Mouse (Mus musculus) cerebellum, adult 2 months (tissue): ENCODE measurements at regions not wholly inside any gene's neighbourhood (a gene's known extent, or its start where the extent isn't known, plus 50 kb on each side); places are given as distances from the start of the nearest gene placed in this dataset.

Source experiments
- DNase-seq, 2 experiments: peaks; one replicate each; pipeline ENCODE4 v3.0.0; 2021
- H3K27ac ChIP-seq: fragments of 200-500 bp; 2 replicates; pipeline ENCODE4 v1.5.1; 2012; ENCODE audit warnings: low read length, control low read depth, inconsistent platforms; ENCODE audit not compliant: insufficient read depth
- H3K27me3 ChIP-seq: fragments of 200-500 bp; 2 replicates; pipeline ENCODE4 v1.6.1; 2012; ENCODE audit warnings: inconsistent platforms, mild to moderate bottlenecking, low read length, moderate library complexity; ENCODE audit not compliant: control insufficient read depth, insufficient read depth
- H3K4me1 ChIP-seq: fragments of 200-500 bp; 2 replicates; pipeline ENCODE4 v1.6.1; 2011; ENCODE audit warnings: low read length; ENCODE audit not compliant: control insufficient read depth, insufficient read depth
- H3K4me3 ChIP-seq: fragments of 200-500 bp; replicated peaks from 2 replicates; pipeline ENCODE3; 2011; ENCODE audit warnings: mild to moderate bottlenecking, low read depth, low read length, control low read depth; ENCODE audit not compliant: insufficient read depth
- CTCF ChIP-seq: fragments of 200-500 bp; IDR thresholded peaks from 2 replicates; pipeline ENCODE4 v1.5.1; 2011; ENCODE audit warnings: low read depth, mild to moderate bottlenecking, control low read depth, low read length, moderate library complexity, borderline replicate concordance; ENCODE audit not compliant: insufficient read depth
- POLR2A ChIP-seq: fragments of 200-500 bp; IDR thresholded peaks from 2 replicates; pipeline ENCODE4 v1.6.1; 2011; ENCODE audit warnings: low read length, control low read depth, borderline replicate concordance; ENCODE audit not compliant: insufficient read depth
- WGBS: fragments of 180-500 bp; shearing (Covaris S2); methylation state at CpG from one replicate; pipeline ENCODE4 v1.1.7; 2018; 5-methylcytosine and 5-hydroxymethylcytosine counted together

DNA sequence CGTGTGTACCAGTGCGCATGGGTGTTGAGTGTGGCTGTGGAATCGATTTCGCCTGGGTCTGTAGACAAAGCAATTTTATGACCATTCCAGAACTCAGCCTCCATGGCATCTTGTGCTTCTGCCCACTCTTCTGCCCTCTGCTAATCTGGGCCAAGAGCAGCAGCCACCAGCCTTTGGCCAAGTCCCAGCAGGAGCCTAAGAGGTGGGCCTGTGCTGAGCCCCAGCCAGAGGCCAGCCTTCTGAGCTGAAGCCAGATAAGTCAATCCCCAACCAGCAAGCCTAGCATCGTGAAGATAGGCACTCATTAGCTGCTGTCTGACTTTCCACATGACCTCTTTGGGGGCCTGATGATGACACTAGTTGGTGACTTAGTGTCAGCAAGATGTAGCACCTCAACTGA, 161.9 kb upstream of the Igsf21 start:
- peaks cover 12% of the 10 kb centered on the region for H3K4me1 ChIP-seq
- H3K4me3 ChIP-seq, result no peak overlapping the region
- H3K27ac ChIP-seq, result no peak overlapping the region
- H3K27me3 ChIP-seq, result no peaks in the 10 kb centered on the region
- TF ChIP-seq POLR2A (no peak), CTCF (no peak)
- DNase-seq, result no peak
- 48% methylated on average over 5 of the region's 5 CpGs for WGBS

DNA sequence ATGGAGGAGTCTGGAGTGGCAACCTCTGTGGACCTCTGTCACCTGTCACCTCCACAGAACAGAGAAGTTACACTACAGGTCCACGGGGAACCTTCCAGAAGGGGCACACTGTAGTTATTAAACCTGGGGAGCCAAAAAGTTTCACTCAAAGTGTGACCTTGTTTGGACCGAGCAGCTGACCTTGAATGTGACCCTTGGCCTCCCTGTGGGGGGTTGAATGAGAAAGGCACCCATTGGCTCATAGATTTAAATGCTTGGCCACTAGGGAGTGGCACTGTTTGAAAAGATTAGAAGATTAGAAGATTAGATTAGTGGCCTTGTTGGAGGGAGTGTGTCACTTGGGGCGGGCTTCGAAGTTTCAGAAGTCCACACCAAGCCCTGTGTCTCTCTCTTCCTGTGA, 160.3 kb upstream of the Igsf21 start:
- 90% methylated on average over 4 of the region's 4 CpGs for whole genome bisulfite sequencing
- Histone ChIP-seq H3K27ac (no peak overlapping the region), H3K4me1 (peaks cover 14% of the 10 kb centered on the region), H3K27me3 (no peaks in the 10 kb centered on the region), H3K4me3 (no peak overlapping the region)
- DNase-seq, result no peak
- no peak for TF ChIP-seq POLR2A
- no peak for TF ChIP-seq CTCF

DNA sequence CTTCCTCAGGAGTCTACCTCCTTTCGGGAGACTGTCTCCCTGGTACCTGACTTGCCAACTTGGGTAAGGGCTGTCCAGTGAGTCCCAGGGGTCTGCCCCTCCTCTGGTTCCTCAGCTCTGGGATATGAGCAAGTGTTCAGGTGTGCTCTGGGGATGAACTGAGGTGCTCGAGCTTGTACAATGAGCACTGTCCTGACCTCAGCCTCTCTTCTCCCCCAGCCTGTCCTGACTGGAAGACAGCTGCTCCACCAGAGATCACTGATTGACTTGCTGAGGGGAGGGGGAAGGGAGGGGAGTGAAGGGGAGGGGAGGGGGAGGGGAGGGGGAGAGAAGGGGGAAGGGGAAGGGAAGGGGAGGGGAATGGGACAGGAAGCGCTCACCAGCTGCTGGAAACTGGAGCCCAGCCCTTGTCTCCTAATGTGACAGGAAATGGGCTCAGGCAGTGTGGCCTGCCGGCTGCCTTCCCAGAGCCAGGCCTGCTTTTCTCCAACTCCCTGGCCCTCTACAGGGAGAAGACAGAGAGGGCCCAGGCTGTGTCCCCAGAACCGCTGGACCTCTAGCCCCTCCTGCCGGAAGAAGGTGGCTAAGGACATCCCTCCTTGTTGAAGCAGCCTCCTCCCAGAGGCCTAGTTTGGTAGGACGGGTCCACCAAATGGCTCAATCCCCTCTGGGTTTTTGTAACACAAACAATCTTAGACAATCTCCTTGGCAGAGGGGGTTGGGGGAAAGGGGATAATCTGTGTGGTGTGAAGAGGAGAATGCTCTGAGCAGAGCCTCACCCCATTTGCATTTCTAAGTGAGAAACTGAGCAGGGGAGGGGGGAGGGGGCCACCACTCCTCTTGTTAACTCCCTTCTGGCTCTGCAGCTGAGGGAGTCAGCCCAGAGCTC, 159.7 kb upstream of the Igsf21 start:
- TF ChIP-seq CTCF (peak; percentile 28; the same call in 1 of the 2 replicates), POLR2A (no peak)
- WGBS, result 64% methylated on average over 7 of the region's 7 CpGs
- Histone ChIP-seq H3K4me1 (peaks cover 20% of the 10 kb centered on the region), H3K4me3 (no peak overlapping the region), H3K27ac (no peak overlapping the region), H3K27me3 (no peaks in the 10 kb centered on the region)
- no peak for DNase-seq

DNA sequence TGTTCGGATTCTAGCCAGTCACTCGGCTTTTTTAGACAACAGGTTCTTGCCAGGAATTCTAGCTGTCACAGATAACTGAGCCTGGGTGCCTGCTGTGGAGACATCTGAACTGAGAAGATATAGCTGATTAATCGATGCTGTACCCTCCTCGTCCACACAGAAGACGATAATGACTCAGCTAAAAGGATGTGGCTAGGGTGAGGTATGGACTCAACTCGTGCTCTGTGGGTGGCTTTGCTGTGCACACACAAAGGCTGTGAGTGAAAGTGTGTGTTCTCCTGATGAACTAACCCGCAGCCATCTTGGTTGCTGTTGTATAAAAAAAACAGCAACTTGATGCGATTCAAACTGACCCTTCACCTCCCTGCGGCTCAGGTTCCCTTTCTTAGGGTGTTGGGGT, 158.8 kb upstream of the Igsf21 start:
- TF ChIP-seq CTCF (no peak), POLR2A (no peak)
- peaks cover 20% of the 10 kb centered on the region for H3K4me1 ChIP-seq
- WGBS, result 63% methylated on average over 9 of the region's 9 CpGs
- no peak for DNase-seq
- H3K27me3 ChIP-seq, result no peaks in the 10 kb centered on the region
- no peak overlapping the region for H3K27ac ChIP-seq
- H3K4me3 ChIP-seq, result no peak overlapping the region

DNA sequence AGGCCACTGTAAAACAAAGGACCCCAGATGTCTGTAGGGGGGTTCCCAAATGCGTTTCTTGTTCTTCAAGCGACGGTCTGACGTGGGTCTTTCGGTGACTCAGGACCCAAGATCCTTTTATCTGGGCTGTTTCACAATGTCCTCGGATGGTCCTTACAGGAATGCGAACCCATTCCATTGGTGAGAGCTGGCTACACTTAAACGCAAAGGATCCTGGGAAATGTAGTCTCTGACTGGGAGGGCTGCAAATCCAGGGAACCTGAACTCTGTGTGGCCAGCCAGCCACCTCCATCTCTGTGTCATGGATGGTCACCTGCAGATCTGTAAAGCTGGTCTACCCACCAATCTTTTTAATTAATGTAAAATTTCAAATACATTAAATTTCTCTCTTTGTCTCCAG, 156.5 kb upstream of the Igsf21 start:
- H3K4me1 ChIP-seq, result peaks cover 15% of the 10 kb centered on the region
- H3K27ac ChIP-seq, result no peak overlapping the region
- WGBS, result 83% methylated on average over 8 of the region's 8 CpGs
- H3K27me3 ChIP-seq, result no peaks in the 10 kb centered on the region
- DNase-seq, result no peak
- TF ChIP-seq POLR2A (no peak), CTCF (no peak)
- no peak overlapping the region for H3K4me3 ChIP-seq

DNA sequence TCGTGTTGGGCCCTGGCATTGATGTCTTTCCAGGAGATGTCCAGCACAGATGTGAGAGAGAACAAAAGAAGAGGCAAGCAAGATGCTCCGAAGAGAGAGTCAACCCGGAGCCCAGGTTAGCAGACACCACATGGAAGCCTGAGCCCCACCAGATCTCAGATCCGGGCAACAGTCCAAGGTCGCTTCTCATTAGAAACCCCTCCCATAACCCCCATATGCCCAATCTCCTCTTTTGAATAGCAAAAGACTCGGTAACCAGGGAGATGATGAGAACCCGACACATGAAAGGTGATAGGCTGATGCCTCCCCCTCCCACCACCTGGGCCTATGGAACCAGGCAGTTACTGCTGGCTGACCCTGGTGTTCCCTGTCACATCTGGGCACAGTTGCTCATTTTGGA, 155.7 kb upstream of the Igsf21 start:
- no peak for DNase-seq
- TF ChIP-seq CTCF, result no peak
- no peak for TF ChIP-seq POLR2A
- no peak overlapping the region for H3K4me3 ChIP-seq
- no peak overlapping the region for H3K27ac ChIP-seq
- 56% methylated on average over 7 of the region's 7 CpGs for WGBS
- no peaks in the 10 kb centered on the region for H3K27me3 ChIP-seq
- H3K4me1 ChIP-seq, result peaks cover 11% of the 10 kb centered on the region

DNA sequence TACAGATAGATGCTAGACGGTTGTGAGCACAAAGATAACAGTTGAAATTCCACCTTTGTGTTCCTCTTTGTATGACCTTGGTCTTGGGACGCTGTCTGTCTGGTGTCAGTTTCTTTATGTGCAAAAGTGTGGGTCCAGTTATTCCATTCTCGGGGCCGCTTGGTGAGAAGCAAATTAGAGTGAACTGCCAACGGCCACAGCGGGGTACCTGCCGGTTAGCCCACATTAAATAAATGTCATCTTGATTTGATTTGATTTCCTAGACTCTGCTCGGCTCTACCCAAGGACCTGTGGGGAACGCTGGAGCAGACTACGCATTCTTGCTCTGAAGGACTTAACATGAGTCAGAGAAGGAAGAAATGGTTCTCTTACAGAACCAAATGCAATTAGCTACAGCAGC, 155.0 kb upstream of the Igsf21 start:
- TF ChIP-seq POLR2A (no peak), CTCF (no peak)

DNA sequence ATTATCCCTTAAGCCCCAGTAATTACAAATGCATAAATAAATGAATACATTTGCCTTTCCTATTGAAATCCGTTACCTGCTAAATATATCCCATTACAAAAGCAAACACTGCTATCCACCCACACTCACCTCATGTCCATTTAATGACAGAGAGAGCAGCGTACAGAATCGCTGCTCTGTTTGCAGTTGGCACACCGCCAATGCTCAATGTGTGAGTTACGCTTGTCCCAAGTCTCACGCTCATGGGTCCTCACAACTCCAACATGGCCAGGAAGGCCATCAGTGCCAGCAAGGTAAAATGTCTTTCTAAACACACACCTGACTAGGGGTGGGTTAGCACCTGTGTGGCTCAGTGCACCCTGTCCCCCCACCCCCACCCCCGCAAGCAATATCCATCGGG, 150.0 kb upstream of the Igsf21 start:
- H3K4me3 ChIP-seq, result no peak overlapping the region
- TF ChIP-seq CTCF (no peak), POLR2A (no peak)
- WGBS, result 41% methylated on average over 8 of the region's 8 CpGs

More for the DNA sequence above, 155.0 kb upstream of the Igsf21 start:
- DNase-seq, result no peak
- Histone ChIP-seq H3K27me3 (no peaks in the 10 kb centered on the region), H3K4me1 (peaks cover 14% of the 10 kb centered on the region), H3K4me3 (no peak overlapping the region), H3K27ac (no peak overlapping the region)
- 50% methylated on average over 10 of the region's 10 CpGs for WGBS

More for the DNA sequence above, 150.0 kb upstream of the Igsf21 start:
- Histone ChIP-seq H3K27ac (no peak overlapping the region), H3K4me1 (peaks cover 12% of the 10 kb centered on the region; the same call in 1 of the 2 replicates), H3K27me3 (no peaks in the 10 kb centered on the region)
- no peak for DNase-seq
